Mouse (Mus musculus) embryonic fibroblast, embryonic 13.5 days (primary cell): ENCODE results near the gene Adam17. TPM values are rescaled to one million over a fixed set of nuclear protein-coding genes. Genes with fewer than 3 reads are reported as not detected.
A peak's percentile ranks its signal among the peaks of the same experiment; 100 is the strongest.

Experiments used
- H3K27ac ChIP-seq: 2 replicates; pipeline ENCODE4 v1.5.1; 2012; ENCODE audit warnings: low read length, control low read depth, inconsistent platforms; ENCODE audit not compliant: insufficient read depth
- H3K4me1 ChIP-seq: 2 replicates; pipeline ENCODE4 v1.6.1; 2011; ENCODE audit warnings: low read length; ENCODE audit not compliant: control insufficient read depth, insufficient read depth
- H3K4me3 ChIP-seq: 2 replicates; pipeline ENCODE4 v1.5.1; 2011; ENCODE audit warnings: mild to moderate bottlenecking, control low read depth, low read length; ENCODE audit not compliant: insufficient read depth
- CTCF ChIP-seq: IDR thresholded peaks from 2 replicates; pipeline ENCODE4 v1.5.1; 2011; ENCODE audit warnings: mild to moderate bottlenecking, control low read depth, low read length, moderate library complexity, borderline replicate concordance; ENCODE audit not compliant: insufficient read depth
- POLR2A ChIP-seq: IDR thresholded peaks from 2 replicates; pipeline ENCODE4 v1.6.1; 2011; ENCODE audit warnings: low read depth, mild to moderate bottlenecking, control low read depth, low read length, moderate library complexity
- polyA plus RNA-seq: library from polyadenylated mRNA; stranded (reverse); fragments of >200 nt; gene quantifications from 2 replicates; pipeline ENCODE4 v1.2.4, GENCODE M21; 2011; ENCODE audit warnings: low read depth; ENCODE audit not compliant: missing spikeins, insufficient read length

The Adam17 gene
- polyA plus RNA-seq, 1 experiment = 59.9 TPM

- Histone ChIP-seq H3K27ac (no peak overlapping the region), H3K4me3 (no peak overlapping the region), H3K4me1 (no peaks in the 10 kb centered on the region)
- TF ChIP-seq POLR2A = no peak
- TF ChIP-seq CTCF = no peak
Observed at GRCm38 (mm10) chr12:21326325-21326724, 47.1 kb downstream of the Adam17 start.

GRCm38 (mm10) chr12:21325266-21325665, 48.2 kb downstream of the Adam17 start:
- H3K4me3 ChIP-seq = no peak overlapping the region
- no peaks in the 10 kb centered on the region for H3K4me1 ChIP-seq
- TF ChIP-seq POLR2A = no peak
- no peak for TF ChIP-seq CTCF
- no peak overlapping the region for H3K27ac ChIP-seq

- TF ChIP-seq CTCF = no peak
- TF ChIP-seq POLR2A = no peak
- no peak overlapping the region for H3K27ac ChIP-seq
Observed at GRCm38 (mm10) chr12:21324101-21324500, 49.3 kb downstream of the Adam17 start.

GRCm38 (mm10) chr12:21322856-21323255, 50.6 kb downstream of the Adam17 start:
- H3K4me1 ChIP-seq = no peaks in the 10 kb centered on the region
- TF ChIP-seq POLR2A = no peak
- no peak for TF ChIP-seq CTCF

More at GRCm38 (mm10) chr12:21324101-21324500, 49.3 kb downstream of the Adam17 start:
- Histone ChIP-seq H3K4me1 (no peaks in the 10 kb centered on the region), H3K4me3 (no peak overlapping the region)

GRCm38 (mm10) chr12:21322296-21322695, 51.1 kb downstream of the Adam17 start:
- no peak for TF ChIP-seq CTCF
- H3K27ac ChIP-seq = no peak overlapping the region
- H3K4me1 ChIP-seq = peaks cover 2% of the 10 kb centered on the region; the same call in 1 of the 2 replicates
- no peak overlapping the region for H3K4me3 ChIP-seq

More at GRCm38 (mm10) chr12:21322856-21323255, 50.6 kb downstream of the Adam17 start:
- Histone ChIP-seq H3K27ac (no peak overlapping the region), H3K4me3 (no peak overlapping the region)

- Histone ChIP-seq H3K4me3 (no peak overlapping the region), H3K4me1 (peaks cover 5% of the 10 kb centered on the region; the same call in 1 of the 2 replicates), H3K27ac (no peak overlapping the region)
- TF ChIP-seq CTCF = no peak
- no peak for TF ChIP-seq POLR2A
Observed at GRCm38 (mm10) chr12:21321170-21321569, 52.3 kb downstream of the Adam17 start.

GRCm38 (mm10) chr12:21320317-21320716, 53.1 kb downstream of the Adam17 start:
- Histone ChIP-seq H3K27ac (no peak overlapping the region), H3K4me3 (no peak overlapping the region), H3K4me1 (peaks cover 5% of the 10 kb centered on the region; the same call in 1 of the 2 replicates)
- TF ChIP-seq POLR2A (no peak), CTCF (no peak)

- Histone ChIP-seq H3K27ac (no peak overlapping the region), H3K4me1 (peaks cover 5% of the 10 kb centered on the region; the same call in 1 of the 2 replicates), H3K4me3 (no peak overlapping the region)
- TF ChIP-seq CTCF (peak; percentile 45; the same call in 1 of the 2 replicates), POLR2A (no peak)
Observed at GRCm38 (mm10) chr12:21318143-21318895, 55.1 kb downstream of the Adam17 start.

GRCm38 (mm10) chr12:21316869-21317265, 56.6 kb downstream of the Adam17 start:
- H3K27ac ChIP-seq = peak overlapping the region; percentile 73
- no peak; the same call in 1 of the 2 replicates for TF ChIP-seq POLR2A
- TF ChIP-seq CTCF = no peak
- peaks cover 5% of the 10 kb centered on the region; the same call in 1 of the 2 replicates for H3K4me1 ChIP-seq
- H3K4me3 ChIP-seq = peak overlapping the region; percentile 85

GRCm38 (mm10) chr12:21315923-21316868, 57.2 kb downstream of the Adam17 start, which contains the start of gene Iah1:
TSS of gene Iah1 (plus strand) at chr12:21316389.
- H3K4me3 ChIP-seq = peak within 1 kb of the TSS; percentile 85
- peaks cover 5% of the 10 kb centered on the region; the same call in 1 of the 2 replicates for H3K4me1 ChIP-seq
- H3K27ac ChIP-seq = peak within 1 kb of the TSS; percentile 73
- TF ChIP-seq POLR2A (peak; percentile 97), CTCF (no peak)
